Mouse (Mus musculus) ES-E14 (cell line): ENCODE measurements at regions not wholly inside any gene's neighbourhood (a gene's known extent, or its start where the extent isn't known, plus 50 kb on each side); places are given as distances from the start of the nearest gene placed in this dataset.
"Not testable (repeated sequence)": the region's sequence is repeated elsewhere in the genome, so short reads cannot be mapped to it uniquely, and the experiment has no call there.

Experiments
- CHD2 ChIP-seq: IDR thresholded peaks from 2 replicates; pipeline ENCODE4 v1.6.1; 2014; ENCODE audit warnings: mild to moderate bottlenecking, low read depth, low read length, inconsistent platforms
- HCFC1 ChIP-seq: IDR thresholded peaks from 2 replicates; pipeline ENCODE4 v1.6.1; 2012; ENCODE audit warnings: low read length, inconsistent platforms, borderline replicate concordance; ENCODE audit not compliant: insufficient read depth
- MAFK ChIP-seq: IDR thresholded peaks from 2 replicates; pipeline ENCODE4 v1.6.1; 2014; ENCODE audit warnings: mild to moderate bottlenecking, low read depth, low read length, inconsistent platforms; ENCODE audit not compliant: insufficient read depth
- ZC3H11A ChIP-seq: IDR thresholded peaks from 2 replicates; pipeline ENCODE4 v1.6.1; 2012; ENCODE audit warnings: low read depth, mild to moderate bottlenecking, inconsistent platforms, low read length, borderline replicate concordance
- ZNF384 ChIP-seq: IDR thresholded peaks from 2 replicates; pipeline ENCODE4 v1.6.1; 2012; ENCODE audit warnings: low read depth, low read length, inconsistent platforms

DNA sequence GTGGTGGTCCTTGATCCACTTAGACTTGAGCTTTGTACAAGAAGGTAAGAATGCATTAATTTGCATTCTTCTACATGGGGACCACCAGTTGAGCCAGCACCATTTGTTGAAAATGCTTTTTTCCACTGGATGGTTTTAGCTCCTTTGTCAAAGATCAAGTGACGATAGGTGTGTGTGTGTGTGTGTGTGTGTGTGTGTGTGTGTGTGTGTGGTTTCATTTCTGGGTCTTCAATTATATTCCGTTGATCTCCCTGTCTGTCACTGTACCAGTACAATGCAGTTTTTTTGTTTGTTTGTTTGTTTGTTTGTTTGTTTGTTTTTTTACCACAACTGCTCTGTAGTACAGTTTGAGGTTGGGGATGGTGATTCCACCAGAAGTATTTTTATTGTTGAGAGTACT lies 206.1 kb upstream of the 4930578C19Rik start:
- TF ChIP-seq CHD2, ZNF384, ZC3H11A, MAFK, HCFC1: not testable (repeated sequence)
